Mouse (Mus musculus) embryonic facial prominence, embryonic 12.5 days (tissue): Measurements from ENCODE around the gene Ddx47. TPM values are rescaled to one million over a fixed set of nuclear protein-coding genes. Genes with fewer than 3 reads are reported as not detected.

Experiments used
- ATAC-seq: fragments of 200-750 bp; cut with Nextera tagmentation; 2 replicates; pipeline ENCODE4 v1.8.0; 2017; ENCODE audit not compliant: insufficient number of reproducible peaks, insufficient read depth, low FRiP score, low TSS enrichment
- H3K27ac ChIP-seq: fragments of 300-500 bp; sonication (generic); 2 replicates; pipeline ENCODE4 v1.5.1; 2016; ENCODE audit warnings: mild to moderate bottlenecking
- H3K27me3 ChIP-seq: fragments of 300-500 bp; sonication (generic); 2 replicates; pipeline ENCODE4 v1.6.1; 2016; ENCODE audit warnings: mild to moderate bottlenecking, moderate library complexity
- H3K36me3 ChIP-seq: fragments of 300-500 bp; sonication (generic); 2 replicates; pipeline ENCODE4 v1.6.1; 2016; ENCODE audit warnings: mild to moderate bottlenecking
- H3K4me1 ChIP-seq: fragments of 300-500 bp; sonication (generic); 2 replicates; pipeline ENCODE4 v1.6.1; 2016
- H3K4me2 ChIP-seq: fragments of 300-500 bp; sonication (generic); replicated peaks from 2 replicates; pipeline ENCODE4 v1.6.1; 2016; ENCODE audit warnings: mild to moderate bottlenecking, moderate library complexity
- H3K4me3 ChIP-seq: fragments of 300-500 bp; sonication (generic); 2 replicates; pipeline ENCODE4 v1.5.1; 2016; ENCODE audit warnings: mild to moderate bottlenecking
- H3K9ac ChIP-seq: fragments of 300-500 bp; sonication (generic); 2 replicates; pipeline ENCODE4 v1.6.1; 2016; ENCODE audit warnings: mild to moderate bottlenecking, moderate library complexity
- H3K9me3 ChIP-seq: fragments of 300-500 bp; sonication (generic); 2 replicates; pipeline ENCODE4 v1.6.1; 2016; ENCODE audit warnings: mild to moderate bottlenecking, moderate library complexity
- WGBS: fragments of 180-500 bp; shearing (Covaris S2); methylation state at CpG from one replicate; pipeline ENCODE4 v1.1.7; 2016; 5-methylcytosine and 5-hydroxymethylcytosine counted together
- polyA plus RNA-seq: library from polyadenylated mRNA; unstranded; fragments of >200 nt; fragmentation: Nextera tagmentation; extraction: Ambion mirVana; gene quantifications from 2 replicates; pipeline ENCODE4 v1.2.1, GENCODE M21; 2016

Gene Ddx47
- polyA plus RNA-seq, result 111 and 113 TPM in 2 replicates

GRCm38 (mm10) chr6:135011048-135011733 lies at the start of gene Ddx47:
Gene Ddx47, plus strand, starts transcription at chr6:135011612.
- peak; percentile 82 for ATAC-seq
- WGBS, result 6% methylated on average over 19 of the region's 19 CpGs

GRCm38 (mm10) chr6:134961858-134962517 lies 49.4 kb upstream of the Ddx47 start:
- peaks cover 5% of the 10 kb centered on the region; the same call in 1 of the 2 replicates for H3K4me1 ChIP-seq
- H3K9me3 ChIP-seq, result no peaks in the 10 kb centered on the region
- no peak for ATAC-seq
- H3K27me3 ChIP-seq, result no peaks in the 10 kb centered on the region
- no peaks in the 10 kb centered on the region for H3K36me3 ChIP-seq
- H3K4me3 ChIP-seq, result no peak overlapping the region
- 38% methylated on average over 9 of the region's 9 CpGs for WGBS
- H3K27ac ChIP-seq, result no peak overlapping the region
- H3K4me2 ChIP-seq, result no peak overlapping the region
- no peak overlapping the region for H3K9ac ChIP-seq

More at GRCm38 (mm10) chr6:135011048-135011733, at the start of gene Ddx47:
- peak within 1 kb of the TSS; percentile 61 for H3K9ac ChIP-seq
- peak within 1 kb of the TSS; percentile 55 for H3K4me3 ChIP-seq
- H3K9me3 ChIP-seq, result no peaks in the 10 kb centered on the region
- H3K4me1 ChIP-seq, result peaks cover 6% of the 10 kb centered on the region
- peaks cover 22% of the 10 kb centered on the region for H3K36me3 ChIP-seq
- no peak within 1 kb of the TSS for H3K27ac ChIP-seq
- H3K4me2 ChIP-seq, result peak within 1 kb of the TSS; percentile 87
- H3K27me3 ChIP-seq, result no peaks in the 10 kb centered on the region

GRCm38 (mm10) chr6:134962518-134962893 lies 48.9 kb upstream of the Ddx47 start:
- H3K4me1 ChIP-seq, result peaks cover 5% of the 10 kb centered on the region; the same call in 1 of the 2 replicates

GRCm38 (mm10) chr6:134963910-134964309 lies 47.5 kb upstream of the Ddx47 start:
- ATAC-seq, result no peak
- Histone ChIP-seq H3K27ac (no peak overlapping the region), H3K9me3 (no peaks in the 10 kb centered on the region), H3K4me1 (peaks cover 5% of the 10 kb centered on the region; the same call in 1 of the 2 replicates), H3K9ac (no peak overlapping the region), H3K4me2 (no peak overlapping the region), H3K4me3 (no peak overlapping the region), H3K27me3 (no peaks in the 10 kb centered on the region), H3K36me3 (no peaks in the 10 kb centered on the region)
- 71% methylated on average over 2 of the region's 2 CpGs for WGBS

More at GRCm38 (mm10) chr6:134962518-134962893, 48.9 kb upstream of the Ddx47 start:
- Histone ChIP-seq H3K36me3 (no peaks in the 10 kb centered on the region), H3K4me2 (no peak overlapping the region), H3K27ac (no peak overlapping the region), H3K9me3 (no peaks in the 10 kb centered on the region), H3K27me3 (no peaks in the 10 kb centered on the region), H3K4me3 (no peak overlapping the region), H3K9ac (no peak overlapping the region)
- 50% methylated on average over 5 of the region's 5 CpGs for WGBS
- ATAC-seq, result no peak

- WGBS, result 84% methylated on average over 5 of the region's 5 CpGs
- no peak overlapping the region for H3K27ac ChIP-seq
- no peak for ATAC-seq
Observed at GRCm38 (mm10) chr6:134966681-134967080, 44.7 kb upstream of the Ddx47 start.

GRCm38 (mm10) chr6:134968326-134968725 lies 43.1 kb upstream of the Ddx47 start:
- no peak overlapping the region for H3K4me3 ChIP-seq
- no peak for ATAC-seq
- H3K4me2 ChIP-seq, result no peak overlapping the region
- no peaks in the 10 kb centered on the region for H3K9me3 ChIP-seq
- no peaks in the 10 kb centered on the region for H3K36me3 ChIP-seq
- no peaks in the 10 kb centered on the region for H3K4me1 ChIP-seq
- no peak overlapping the region for H3K9ac ChIP-seq
- H3K27me3 ChIP-seq, result no peaks in the 10 kb centered on the region
- H3K27ac ChIP-seq, result no peak overlapping the region
- WGBS, result 76% methylated on average over 1 of the region's 1 CpGs

More at GRCm38 (mm10) chr6:134966681-134967080, 44.7 kb upstream of the Ddx47 start:
- Histone ChIP-seq H3K4me2 (no peak overlapping the region), H3K4me3 (no peak overlapping the region), H3K9ac (no peak overlapping the region), H3K27me3 (no peaks in the 10 kb centered on the region), H3K36me3 (no peaks in the 10 kb centered on the region), H3K4me1 (0 out of 2 replicates have a peak, but pooled peaks cover 3% of the 10 kb centered on the region), H3K9me3 (no peaks in the 10 kb centered on the region)

- 91% methylated on average over 2 of the region's 2 CpGs for WGBS
- Histone ChIP-seq H3K4me3 (no peak overlapping the region), H3K4me1 (no peaks in the 10 kb centered on the region), H3K4me2 (no peak overlapping the region), H3K27me3 (no peaks in the 10 kb centered on the region), H3K27ac (no peak overlapping the region), H3K9ac (no peak overlapping the region), H3K9me3 (no peaks in the 10 kb centered on the region), H3K36me3 (no peaks in the 10 kb centered on the region)
- ATAC-seq, result no peak
Observed at GRCm38 (mm10) chr6:134969498-134969897, 41.9 kb upstream of the Ddx47 start.

- no peak for ATAC-seq
- Histone ChIP-seq H3K27ac (no peak overlapping the region), H3K27me3 (no peaks in the 10 kb centered on the region), H3K36me3 (no peaks in the 10 kb centered on the region), H3K9ac (no peak overlapping the region), H3K4me2 (no peak overlapping the region), H3K9me3 (no peaks in the 10 kb centered on the region), H3K4me3 (no peak overlapping the region), H3K4me1 (no peaks in the 10 kb centered on the region)
- 51% methylated on average over 4 of the region's 4 CpGs for WGBS
Observed at GRCm38 (mm10) chr6:134972096-134972495, 39.3 kb upstream of the Ddx47 start.

GRCm38 (mm10) chr6:134976628-134977027 lies 34.8 kb upstream of the Ddx47 start:
- no peak overlapping the region for H3K4me3 ChIP-seq
- WGBS, result 50% methylated on average over 6 of the region's 6 CpGs
- H3K4me1 ChIP-seq, result peaks cover 6% of the 10 kb centered on the region
- H3K4me2 ChIP-seq, result no peak overlapping the region
- no peaks in the 10 kb centered on the region for H3K9me3 ChIP-seq
- H3K27me3 ChIP-seq, result no peaks in the 10 kb centered on the region
- no peak overlapping the region for H3K9ac ChIP-seq
- no peak overlapping the region for H3K27ac ChIP-seq
- ATAC-seq, result no peak
- H3K36me3 ChIP-seq, result no peaks in the 10 kb centered on the region

- peak within 1 kb of the TSS; percentile 16 for H3K4me3 ChIP-seq
- H3K4me2 ChIP-seq, result peak within 1 kb of the TSS; percentile 42
- H3K27me3 ChIP-seq, result no peaks in the 10 kb centered on the region
- no peaks in the 10 kb centered on the region for H3K9me3 ChIP-seq
- no peak within 1 kb of the TSS for H3K27ac ChIP-seq
- 30% methylated on average over 22 of the region's 22 CpGs for WGBS
- H3K36me3 ChIP-seq, result no peaks in the 10 kb centered on the region
- peaks cover 11% of the 10 kb centered on the region for H3K4me1 ChIP-seq
- H3K9ac ChIP-seq, result no peak within 1 kb of the TSS
- ATAC-seq, result no peak
Observed at GRCm38 (mm10) chr6:134981231-134982062, 30.0 kb upstream of the Ddx47 start, which contains the start of gene Apold1. Gene Apold1, plus strand, starts transcription at chr6:134981718.

- H3K27me3 ChIP-seq, result no peaks in the 10 kb centered on the region
- H3K27ac ChIP-seq, result no peak overlapping the region
- H3K4me3 ChIP-seq, result peak overlapping the region; percentile 58
- peak overlapping the region; percentile 87 for H3K4me2 ChIP-seq
- no peaks in the 10 kb centered on the region for H3K9me3 ChIP-seq
- no peaks in the 10 kb centered on the region for H3K36me3 ChIP-seq
- H3K9ac ChIP-seq, result peak overlapping the region; percentile 65
- H3K4me1 ChIP-seq, result peaks cover 11% of the 10 kb centered on the region
- 3% methylated on average over 62 of the region's 62 CpGs for WGBS
- ATAC-seq, result peak; percentile 80
Observed at GRCm38 (mm10) chr6:134983529-134984370, 27.7 kb upstream of the Ddx47 start.
